Mouse (Mus musculus) layer of hippocampus, postnatal 14 days (tissue): ENCODE data around the gene Zbtb40. TPM values are rescaled to one million over a fixed set of nuclear protein-coding genes. Genes with fewer than 3 reads are reported as not detected.

Experiments used
- DNase-seq, 2 experiments: peaks; one replicate each; pipeline ENCODE4 v3.0.0; 2021 to 2022; ENCODE audit warnings: low spot score in 2 of 2, mixed read lengths in 1 of 2
- total RNA-seq, 2 experiments: library from RNA; stranded (reverse); gene quantifications; 2 replicates each; pipeline ENCODE4 v1.2.3; 2021

Gene Zbtb40
- total RNA-seq, 2 experiments from 2014 or later: 9.1 to 9.5 TPM

DNA sequence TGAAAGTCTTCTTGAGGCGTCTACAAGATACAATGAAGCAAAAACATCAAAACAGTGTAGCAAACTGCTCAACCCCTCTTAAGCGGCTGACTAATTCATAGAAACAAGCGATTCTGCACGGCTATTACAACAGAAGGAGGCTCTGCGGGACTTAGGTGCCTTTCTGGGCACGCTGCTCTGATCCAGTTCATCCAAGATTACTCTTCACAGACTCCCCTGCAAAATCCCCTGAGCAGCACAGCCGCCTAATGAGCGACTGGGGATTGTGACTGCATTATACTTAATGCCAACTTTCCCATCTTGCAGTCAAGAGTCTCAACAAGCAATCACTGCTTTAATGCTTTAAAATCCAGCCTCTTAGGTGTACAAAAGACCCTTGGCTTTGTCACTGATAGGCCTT is 10.5 kb downstream of the Zbtb40 start:
- DNase-seq: peak in 1 of 2 experiments; percentile 4

GRCm38 (mm10) chr4:137033115-137033887 is 15.3 kb downstream of the Zbtb40 start:
- no peak for DNase-seq

GRCm38 (mm10) chr4:137032456-137032855 is 16.1 kb downstream of the Zbtb40 start:
- no peak for DNase-seq

- no peak for DNase-seq
Measured at GRCm38 (mm10) chr4:137031319-137031718, 17.3 kb downstream of the Zbtb40 start.

- DNase-seq: no peak
Measured at GRCm38 (mm10) chr4:137029348-137029747, 19.3 kb downstream of the Zbtb40 start.

GRCm38 (mm10) chr4:137027051-137027450 is 21.6 kb downstream of the Zbtb40 start:
- DNase-seq: no peak

- no peak for DNase-seq
Measured at GRCm38 (mm10) chr4:137025570-137025969, 23.0 kb downstream of the Zbtb40 start.

GRCm38 (mm10) chr4:137025133-137025532 is 23.5 kb downstream of the Zbtb40 start:
- no peak for DNase-seq

DNA sequence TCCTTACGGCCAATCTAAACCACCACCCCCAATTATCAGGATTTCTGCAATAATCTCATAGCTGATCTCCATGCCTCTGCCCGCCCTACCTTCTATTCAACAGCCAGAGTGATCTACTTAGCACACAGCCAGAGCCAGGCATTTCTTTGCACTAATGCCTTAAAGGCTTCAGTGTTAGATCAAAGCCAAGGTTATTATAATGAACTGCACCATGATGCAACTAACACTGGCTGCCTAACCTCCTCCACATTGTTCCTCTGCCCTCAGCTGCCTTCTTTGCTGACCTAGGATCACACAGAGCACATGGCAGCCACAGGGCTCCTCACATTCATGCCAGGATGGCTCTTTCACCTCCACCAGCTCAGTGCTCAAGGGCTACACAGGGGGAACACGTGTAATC is 28.5 kb downstream of the Zbtb40 start:
- no peak for DNase-seq

DNA sequence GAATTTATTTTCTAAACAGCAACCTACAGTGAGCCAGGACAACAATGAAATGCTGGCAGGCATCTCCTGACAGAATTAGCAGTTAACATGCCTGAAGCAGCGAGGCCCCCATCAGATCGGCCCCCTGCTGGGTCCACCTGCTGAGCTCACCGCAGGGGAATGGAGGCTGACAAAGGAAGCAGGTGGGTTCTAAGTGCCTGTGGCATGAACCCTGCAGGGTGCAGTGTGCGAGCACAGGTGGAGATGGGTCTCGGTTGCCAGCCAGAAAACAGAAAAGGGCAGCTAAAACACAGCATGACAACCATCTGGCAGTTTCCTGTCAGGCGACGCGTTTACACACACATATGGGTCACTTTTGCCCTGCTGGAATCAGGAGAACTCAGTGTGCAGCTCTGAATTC is 32.7 kb downstream of the Zbtb40 start:
- DNase-seq: peak; percentile 16 to 29

GRCm38 (mm10) chr4:137015476-137015856 is 33.1 kb downstream of the Zbtb40 start:
- no peak for DNase-seq

DNA sequence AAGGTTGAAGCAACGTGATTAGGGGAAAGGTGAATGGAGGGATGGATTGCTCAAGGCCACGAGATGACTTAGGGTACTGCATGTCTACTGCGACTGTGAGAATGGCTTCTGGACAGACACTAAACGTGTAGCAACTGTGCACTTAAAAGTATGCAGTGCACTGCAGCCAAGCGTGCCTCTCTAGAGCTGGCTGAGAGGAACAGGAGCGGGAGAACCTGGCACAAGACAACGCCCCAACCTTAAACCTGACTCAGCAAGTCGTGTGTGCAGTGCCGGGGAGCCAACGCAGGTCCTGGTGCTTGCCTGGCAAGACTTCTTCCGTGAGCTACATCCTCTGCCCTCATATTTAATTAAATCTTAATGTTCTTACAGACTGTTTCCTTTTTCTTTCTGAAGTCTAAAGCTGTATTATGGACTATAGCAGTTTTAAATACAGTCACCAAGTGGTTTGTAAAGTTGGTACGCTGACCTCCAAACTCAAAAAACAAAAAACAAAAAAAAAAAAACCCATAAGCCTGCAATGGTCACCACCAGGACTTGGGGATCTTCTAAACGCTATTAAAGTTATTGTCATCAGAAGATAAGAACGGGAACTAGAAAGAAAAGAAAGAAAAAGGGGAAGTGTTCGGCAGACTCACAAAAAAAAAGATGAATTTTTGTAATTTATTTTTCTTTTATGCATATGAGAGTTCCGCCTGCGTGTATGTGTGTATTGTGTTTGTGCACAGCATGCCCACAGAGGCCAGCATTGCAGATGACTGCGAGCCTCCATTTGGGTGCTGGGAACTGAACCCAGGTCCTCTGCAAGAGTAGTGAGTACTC is 33.7 kb downstream of the Zbtb40 start:
- DNase-seq: no peak

- DNase-seq: no peak
Measured at GRCm38 (mm10) chr4:137014124-137014523, 34.5 kb downstream of the Zbtb40 start.

- no peak for DNase-seq
Measured at GRCm38 (mm10) chr4:137006966-137007365, 41.6 kb downstream of the Zbtb40 start.

- no peak for DNase-seq
Measured at GRCm38 (mm10) chr4:137001825-137002224, 46.8 kb downstream of the Zbtb40 start.

DNA sequence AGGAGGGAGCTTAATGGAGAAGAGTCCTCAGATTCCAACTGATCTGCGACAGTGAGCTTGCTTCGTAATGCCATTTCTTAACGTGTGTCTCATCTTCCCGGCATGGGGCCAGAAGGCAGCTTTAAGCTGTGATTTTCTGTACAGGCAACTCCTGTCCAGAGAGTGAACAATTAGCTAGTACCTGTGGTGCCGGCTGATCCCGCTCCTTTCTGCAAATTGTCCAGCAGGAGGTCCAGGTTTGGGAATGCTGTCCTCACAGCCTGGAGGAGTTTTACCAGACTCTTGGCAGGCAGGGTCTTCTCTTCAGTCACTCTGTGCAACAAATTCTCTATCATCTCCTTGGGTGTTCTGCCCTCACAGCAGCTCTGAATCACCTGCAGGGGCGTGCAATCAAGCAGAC is 47.6 kb downstream of the Zbtb40 start:
- DNase-seq: no peak

- DNase-seq: no peak
Measured at GRCm38 (mm10) chr4:136998371-136998770, 50.2 kb downstream of the Zbtb40 start.

DNA sequence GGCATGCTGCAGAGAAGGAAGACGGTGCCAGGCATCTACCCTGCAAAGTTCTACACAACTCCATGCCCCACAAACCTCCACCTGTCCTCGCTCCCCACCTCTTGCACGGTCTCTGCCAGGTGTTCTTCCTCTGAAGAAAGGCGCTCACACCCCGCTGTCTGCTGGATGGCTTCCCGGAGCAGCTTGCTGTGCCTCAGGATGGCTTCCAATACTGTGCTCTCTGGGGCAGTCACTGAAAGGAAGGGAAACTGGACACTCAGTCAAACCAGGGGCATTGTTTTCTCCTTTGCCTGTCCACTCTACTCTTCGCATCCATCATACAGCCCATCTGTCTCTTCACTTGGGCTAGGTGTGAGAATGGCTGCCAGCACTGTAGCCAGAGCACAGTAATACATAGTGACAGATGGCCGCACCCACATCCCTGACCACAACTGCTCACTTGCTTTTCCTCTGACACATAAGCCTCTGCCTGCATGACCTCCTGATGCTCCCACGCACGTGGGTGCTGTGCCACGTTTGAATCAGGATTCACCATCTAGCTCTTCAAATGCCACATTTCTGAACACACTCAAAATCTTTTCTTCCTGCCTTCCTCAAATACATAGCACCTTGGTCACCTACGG is 50.8 kb downstream of the Zbtb40 start:
- DNase-seq: no peak

- DNase-seq: no peak
Measured at GRCm38 (mm10) chr4:136996933-136997332, 51.7 kb downstream of the Zbtb40 start.

DNA sequence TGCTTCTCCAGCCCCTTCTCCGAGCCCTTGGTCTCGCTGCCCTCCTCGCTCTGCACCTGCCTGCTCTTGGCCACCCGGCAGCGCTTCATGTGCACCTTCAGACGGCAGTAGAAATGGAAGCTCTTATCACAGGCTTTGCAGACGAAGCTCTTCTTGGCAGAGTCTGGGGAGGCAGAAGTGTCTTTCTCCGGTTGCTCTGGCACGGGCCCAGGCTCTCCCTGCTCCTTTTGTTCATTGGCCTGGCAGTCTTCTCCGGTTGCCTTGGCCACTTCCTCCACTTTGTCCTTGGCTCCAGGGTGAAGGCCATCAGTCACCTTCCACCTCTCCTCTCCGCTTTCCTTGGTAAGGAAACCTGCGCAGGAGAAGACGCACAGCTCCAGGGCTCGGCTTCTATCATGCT is 53.2 kb downstream of the Zbtb40 start:
- no peak for DNase-seq

GRCm38 (mm10) chr4:136981993-136982695 is 66.5 kb downstream of the Zbtb40 start:
- no peak for DNase-seq
